Mouse (Mus musculus) liver, embryonic 14.5 days (tissue): ENCODE data around the gene Atp2b1. TPM values are rescaled to one million over a fixed set of nuclear protein-coding genes. Genes with fewer than 3 reads are reported as not detected.

Experiments
- ATAC-seq: fragments of 200-750 bp; cut with Nextera tagmentation; 2 replicates; pipeline ENCODE4 v1.8.0; 2017; ENCODE audit warnings: moderate number of reproducible peaks, mild to moderate bottlenecking, moderate library complexity; ENCODE audit not compliant: insufficient read depth
- DNase-seq, 3 experiments: peaks; one replicate each; pipeline ENCODE4 v3.0.0-alpha.2; 2012 to 2013; ENCODE audit warnings: low read depth in 3 of 3, low spot score in 3 of 3
- H3K27ac ChIP-seq: fragments of 300-500 bp; sonication (generic); 2 replicates; pipeline ENCODE4 v1.5.1; 2014; ENCODE audit warnings: moderate library complexity, mild to moderate bottlenecking, control low read depth, inconsistent platforms
- H3K27me3 ChIP-seq: fragments of 300-500 bp; sonication (generic); 2 replicates; pipeline ENCODE4 v1.6.1; 2014; ENCODE audit warnings: mild to moderate bottlenecking, low read length, moderate library complexity; ENCODE audit not compliant: control insufficient read depth, insufficient read depth
- H3K36me3 ChIP-seq: fragments of 300-500 bp; sonication (generic); replicated peaks from 2 replicates; pipeline ENCODE4 v1.6.1; 2014; ENCODE audit warnings: low read depth; ENCODE audit not compliant: control insufficient read depth, insufficient read depth
- H3K4me1 ChIP-seq, 2 experiments: fragments of 200-500 bp in 1 of 2; fragments of 300-500 bp in 1 of 2; sonication (generic) in 1 of 2; replicated peaks; 2 replicates each; pipeline ENCODE4 v1.6.1; 2012 to 2014; ENCODE audit warnings: antibody characterized with exemption in 1 of 2, inconsistent platforms in 1 of 2, low read length in 1 of 2; ENCODE audit not compliant: control insufficient read depth in 2 of 2, insufficient read depth in 2 of 2
- H3K4me2 ChIP-seq: fragments of 300-500 bp; sonication (generic); 2 replicates; pipeline ENCODE4 v1.6.1; 2014; ENCODE audit warnings: low read depth, mild to moderate bottlenecking, control low read depth, moderate library complexity
- H3K4me3 ChIP-seq, 2 experiments: fragments of 200-500 bp in 1 of 2; fragments of 300-500 bp in 1 of 2; sonication (generic) in 1 of 2; 2 replicates each; pipeline ENCODE4 v1.5.1; 2012 to 2014; ENCODE audit warnings: low read depth in 2 of 2, low read length in 2 of 2, mild to moderate bottlenecking in 2 of 2, control low read depth in 1 of 2, inconsistent platforms in 1 of 2, moderate library complexity in 1 of 2; ENCODE audit not compliant: insufficient read depth in 1 of 2
- H3K9ac ChIP-seq: fragments of 300-500 bp; sonication (generic); replicated peaks from 2 replicates; pipeline ENCODE4 v1.6.1; 2014; ENCODE audit warnings: mild to moderate bottlenecking, control low read depth, moderate library complexity
- H3K9me3 ChIP-seq: fragments of 300-500 bp; sonication (generic); 2 replicates; pipeline ENCODE4 v1.6.1; 2016; ENCODE audit warnings: low read length, mixed read lengths; ENCODE audit not compliant: control insufficient read depth
- CTCF ChIP-seq: IDR thresholded peaks from 2 replicates; pipeline ENCODE4 v1.5.1; 2016; ENCODE audit warnings: antibody characterized with exemption, low read depth, control low read depth
- EP300 ChIP-seq: IDR thresholded peaks from 2 replicates; pipeline ENCODE4 v1.6.1; 2016; ENCODE audit warnings: antibody characterized with exemption, low read depth
- WGBS: fragments of 180-500 bp; shearing (Covaris S2); extraction: QIAGEN DNeasy Blood & Tissue Kit; methylation state at CpG from one replicate; pipeline ENCODE4 v1.1.7; 2014; ENCODE audit not compliant: insufficient replicate concordance; 5-methylcytosine and 5-hydroxymethylcytosine counted together
- polyA plus RNA-seq, 2 experiments: library from polyadenylated mRNA; depleted of rRNA in 1 of 2; stranded (reverse) in 1 of 2; unstranded in 1 of 2; fragments of >200 nt; fragmentation: Nextera tagmentation in 1 of 2; extraction: Ambion mirVana in 1 of 2; gene quantifications; 2 replicates each; pipeline versions ENCODE4 v1.2.1 to v1.2.3; 2012 to 2014

Gene Atp2b1
- polyA plus RNA-seq, 2 experiments, result 7.4 to 27.6 TPM

DNA sequence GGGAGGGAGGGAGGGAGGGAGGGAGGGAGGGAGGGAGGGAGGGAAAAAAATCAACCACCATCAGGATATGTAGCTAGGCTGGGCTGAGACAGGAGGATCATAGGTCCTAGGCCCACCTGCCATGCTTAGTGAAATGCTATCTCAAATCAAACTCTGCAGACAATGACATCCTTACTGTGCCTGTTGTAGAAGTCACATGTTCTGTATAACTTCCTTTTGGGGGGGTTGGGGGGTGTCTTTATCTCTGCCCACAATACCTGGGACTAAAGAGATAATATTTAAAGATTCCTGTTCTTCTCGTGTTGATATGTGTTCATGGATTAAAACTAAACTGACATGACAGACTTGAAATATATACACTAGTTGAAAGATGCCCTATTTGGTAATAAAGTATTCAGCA lies 35.5 kb downstream of the Atp2b1 start:
- Histone ChIP-seq H3K9ac (no peak overlapping the region), H3K4me1 (peaks cover 6 to 12% of the 10 kb centered on the region in 2 experiments; a peak in 3 of 4 replicates), H3K4me2 (no peak overlapping the region), H3K4me3 (no peak overlapping the region), H3K9me3 (no peaks in the 10 kb centered on the region), H3K27me3 (no peaks in the 10 kb centered on the region), H3K36me3 (no peaks in the 10 kb centered on the region), H3K27ac (no peak overlapping the region)
- no peak for TF ChIP-seq CTCF
- no peak for DNase-seq
- WGBS, result 9% methylated on average over 1 of the region's 1 CpGs
- peak; percentile 46; the same call in 1 of the 2 replicates for ATAC-seq

DNA sequence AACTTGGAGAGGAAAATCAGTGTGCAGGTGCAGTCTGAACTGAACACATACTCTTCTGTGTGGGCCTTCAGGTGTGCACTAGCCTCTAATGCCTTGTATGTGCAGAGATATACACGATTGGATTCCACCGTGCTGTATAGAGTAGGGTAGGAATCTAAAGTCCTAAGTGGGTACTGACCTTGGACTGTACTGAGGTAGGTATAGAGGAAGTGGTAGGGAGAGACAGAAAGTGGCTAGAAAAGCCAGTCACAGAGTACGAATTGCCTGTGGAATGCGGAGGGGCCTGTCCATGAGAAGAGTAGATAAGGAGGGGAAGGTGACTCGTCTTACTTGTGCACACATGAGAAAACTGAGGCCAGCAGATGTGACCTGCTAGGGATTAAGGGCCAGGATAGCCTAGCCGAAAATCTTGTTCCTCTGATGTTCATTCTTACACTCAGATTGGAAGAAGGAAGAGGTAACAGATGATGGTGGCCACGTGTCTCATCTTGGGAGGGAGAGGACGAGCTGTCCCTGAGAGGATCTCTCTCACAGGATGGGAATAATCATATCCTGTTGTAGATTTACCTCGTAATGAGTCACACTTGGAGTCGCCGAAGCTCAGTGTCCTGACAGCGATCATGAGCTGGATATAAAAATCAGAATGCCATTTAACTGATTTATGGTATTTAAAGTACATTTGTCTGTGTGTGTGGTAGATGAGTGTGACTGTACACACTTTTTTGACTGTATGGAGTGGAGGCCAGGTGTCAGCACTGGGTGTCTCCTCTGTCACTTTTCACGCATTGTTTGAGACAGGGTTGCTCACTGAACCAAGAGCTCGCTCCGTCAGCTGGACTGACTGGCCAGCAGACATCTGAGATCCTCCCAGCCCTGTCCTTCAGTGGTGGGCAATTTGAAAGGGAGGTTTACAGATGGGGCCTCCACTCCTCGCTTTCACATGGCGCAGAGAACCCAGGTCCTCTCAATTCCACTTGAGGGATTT lies 37.4 kb downstream of the Atp2b1 start:
- Histone ChIP-seq H3K27ac (no peak overlapping the region), H3K9ac (no peak overlapping the region), H3K4me3 (no peak overlapping the region), H3K27me3 (no peaks in the 10 kb centered on the region), H3K9me3 (no peaks in the 10 kb centered on the region), H3K4me1 (peaks cover 6 to 15% of the 10 kb centered on the region in 2 experiments; a peak in 3 of 4 replicates), H3K4me2 (no peak overlapping the region), H3K36me3 (no peaks in the 10 kb centered on the region)
- DNase-seq, result no peak
- ATAC-seq, result no peak
- WGBS, result 61% methylated on average over 17 of the region's 17 CpGs
- no peak for TF ChIP-seq EP300
- TF ChIP-seq CTCF, result no peak

DNA sequence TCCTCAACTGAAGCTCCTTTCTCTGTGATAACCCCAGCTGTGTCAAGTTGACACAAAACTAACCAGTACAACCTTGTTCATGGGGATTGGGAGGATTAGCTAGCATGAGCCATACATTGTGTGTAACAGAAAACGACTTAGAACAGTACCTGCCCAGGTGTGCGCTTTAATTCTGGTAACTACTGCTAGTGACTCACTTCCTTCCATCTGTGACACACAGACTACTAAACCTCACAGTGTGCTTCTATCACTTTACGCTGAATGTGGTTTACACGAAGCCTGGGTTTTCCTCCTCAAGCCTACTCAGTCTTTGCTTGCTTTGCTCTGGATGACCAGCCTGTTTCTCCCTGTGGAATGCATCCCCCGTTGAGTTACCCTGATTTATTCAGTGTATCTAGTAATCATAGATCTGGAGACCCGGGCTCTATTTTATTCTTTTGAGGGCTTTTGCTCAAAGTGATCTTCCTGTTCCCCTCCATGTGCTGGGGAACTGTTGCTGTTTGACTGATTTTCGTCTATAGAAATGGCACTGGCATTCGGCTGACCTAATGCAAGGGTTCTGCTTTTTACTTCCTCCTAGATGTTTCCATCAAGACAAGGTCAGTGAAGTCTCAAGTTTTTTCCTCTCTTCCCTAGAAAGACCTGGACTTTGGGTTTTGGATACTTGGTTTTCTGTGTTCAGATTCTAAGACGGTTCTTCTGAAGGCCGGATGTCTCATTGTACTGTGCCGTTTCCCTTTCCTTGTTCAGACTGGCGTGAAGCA lies 40.2 kb downstream of the Atp2b1 start:
- DNase-seq, result no peak
- Histone ChIP-seq H3K4me1 (peaks cover 3 to 12% of the 10 kb centered on the region in 2 experiments; a peak in 3 of 4 replicates), H3K4me2 (no peak overlapping the region), H3K9ac (no peak overlapping the region), H3K27ac (no peak overlapping the region), H3K9me3 (no peaks in the 10 kb centered on the region), H3K36me3 (no peaks in the 10 kb centered on the region), H3K4me3 (no peak overlapping the region), H3K27me3 (no peaks in the 10 kb centered on the region)
- ATAC-seq, result no peak
- WGBS, result 49% methylated on average over 12 of the region's 12 CpGs
- TF ChIP-seq EP300 (no peak), CTCF (no peak)

DNA sequence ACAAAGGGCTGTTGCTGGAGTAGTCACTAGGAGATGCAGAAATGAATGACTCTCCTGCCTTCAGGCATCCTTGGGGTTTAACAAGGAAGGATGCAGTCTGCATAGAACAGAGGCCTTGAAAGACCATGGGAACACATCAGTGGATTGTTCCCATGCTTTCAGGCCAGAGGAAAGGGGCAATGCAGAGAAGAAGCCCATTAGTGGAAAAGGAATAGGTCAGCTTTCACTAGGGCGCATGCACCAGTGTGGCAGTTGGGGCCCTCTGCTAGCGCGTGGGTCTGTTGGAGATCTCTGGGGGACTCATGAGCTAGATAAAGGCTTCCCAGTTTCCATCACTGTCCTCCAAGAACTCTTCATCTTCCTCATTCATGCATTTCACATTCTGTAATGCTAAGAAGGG lies 41.9 kb downstream of the Atp2b1 start:
- TF ChIP-seq CTCF (no peak), EP300 (no peak)
- peaks cover 4 to 13% of the 10 kb centered on the region in 2 experiments for H3K4me1 ChIP-seq
- no peaks in the 10 kb centered on the region for H3K9me3 ChIP-seq
- no peaks in the 10 kb centered on the region for H3K36me3 ChIP-seq
- H3K27ac ChIP-seq, result no peak overlapping the region
- no peaks in the 10 kb centered on the region for H3K27me3 ChIP-seq
- DNase-seq (no peak), ATAC-seq (0 out of 2 replicates have a peak, but pooled peaks have one; percentile 28)
- 75% methylated on average over 3 of the region's 3 CpGs for WGBS
- no peak overlapping the region for H3K4me3 ChIP-seq
- no peak overlapping the region for H3K4me2 ChIP-seq
- no peak overlapping the region for H3K9ac ChIP-seq

DNA sequence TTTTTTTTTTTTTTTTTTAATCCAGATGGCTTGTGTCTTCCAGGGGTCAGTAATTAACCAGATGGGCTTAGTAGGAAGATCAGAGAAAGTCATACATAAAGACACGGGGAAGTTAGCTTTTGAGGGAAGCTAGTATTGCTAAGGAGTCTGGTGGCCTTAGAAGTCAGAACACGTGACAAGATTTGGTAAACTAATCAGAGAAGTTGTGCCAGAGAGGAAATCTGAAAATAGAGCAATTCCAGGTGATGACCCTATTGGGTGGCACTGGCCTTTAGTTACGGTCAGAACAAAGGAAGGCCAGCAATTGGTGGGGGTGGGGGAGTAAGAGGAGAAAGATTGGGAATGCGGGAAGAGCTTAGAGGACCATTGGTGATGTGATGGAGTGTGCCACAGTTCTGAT lies 44.5 kb downstream of the Atp2b1 start:
- ATAC-seq (no peak), DNase-seq (no peak)
- Histone ChIP-seq H3K27me3 (no peaks in the 10 kb centered on the region), H3K4me3 (no peak overlapping the region), H3K4me1 (peaks cover 9 to 22% of the 10 kb centered on the region in 2 experiments), H3K9ac (no peak overlapping the region), H3K27ac (no peak overlapping the region), H3K9me3 (no peaks in the 10 kb centered on the region), H3K4me2 (no peak overlapping the region), H3K36me3 (no peaks in the 10 kb centered on the region)
- WGBS, result 57% methylated on average over 4 of the region's 4 CpGs
- TF ChIP-seq CTCF (no peak), EP300 (no peak)
